Mouse (Mus musculus): ENCODE data around the gene Sdcbp2. TPM values are rescaled to one million over a fixed set of nuclear protein-coding genes. Genes with fewer than 3 reads are reported as not detected.

The Sdcbp2 gene
- polyA plus RNA-seq, 1 experiment = not detected

DNA sequence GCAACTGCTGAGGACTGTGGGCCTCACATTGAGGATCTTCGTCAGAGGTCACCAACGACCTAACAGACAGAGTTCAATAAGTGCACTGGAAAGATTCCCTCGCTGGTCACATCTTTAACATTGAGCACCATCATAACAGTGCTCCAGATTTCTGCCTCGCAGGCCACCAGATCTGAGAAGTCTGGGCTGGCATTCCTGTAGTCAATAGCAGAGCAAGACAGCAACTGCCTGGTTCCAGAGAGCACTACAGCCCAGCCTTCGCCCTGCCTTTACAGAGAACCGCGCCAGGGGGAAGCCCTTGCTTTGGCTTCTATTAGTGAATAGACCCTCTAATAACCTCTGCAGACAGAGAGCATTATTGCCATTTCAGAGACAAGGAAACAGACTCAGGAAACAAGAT, 53.9 kb downstream of the Sdcbp2 start:
- no peak overlapping the region for H3K4me3 ChIP-seq (ENCODE audit: insufficient read depth, low read length)
- TF ChIP-seq POLR2A (IDR thresholded peaks at IDR 0.05; ENCODE audit: borderline replicate concordance, low read depth, low read length) (no peak), CTCF (IDR thresholded peaks at IDR 0.05; ENCODE audit: low read depth, low read length) (no peak)
- H3K4me1 ChIP-seq (ENCODE audit: control insufficient read depth, insufficient read depth, low read length) = no peaks in the 10 kb centered on the region
- no peak overlapping the region for H3K27ac ChIP-seq (ENCODE audit: insufficient read depth, low read depth, low read length)

DNA sequence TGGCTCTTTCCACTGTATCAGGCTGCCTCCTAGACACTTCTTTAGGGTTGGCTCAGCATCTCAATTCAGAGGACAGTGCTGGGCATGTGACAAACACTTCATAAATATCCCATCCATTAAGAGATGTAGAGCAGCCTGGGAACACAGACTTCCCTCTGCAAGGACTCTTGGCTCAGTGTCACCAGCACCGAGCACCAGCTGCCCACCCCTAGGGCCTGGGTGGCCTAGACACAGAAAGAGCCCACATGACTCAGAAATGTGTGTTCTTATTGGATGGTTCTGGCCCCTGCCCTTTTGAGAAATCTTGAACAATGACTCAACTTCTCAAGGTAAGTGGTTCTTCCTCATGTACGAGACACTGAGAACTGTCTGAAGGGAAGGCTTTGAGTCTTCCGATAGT, 55.6 kb downstream of the Sdcbp2 start:
- H3K27ac ChIP-seq (ENCODE audit: insufficient read depth, low read depth, low read length) = no peak overlapping the region
- no peaks in the 10 kb centered on the region for H3K4me1 ChIP-seq (ENCODE audit: control insufficient read depth, insufficient read depth, low read length)
- H3K4me3 ChIP-seq (ENCODE audit: insufficient read depth, low read length) = no peak overlapping the region
- TF ChIP-seq POLR2A (IDR thresholded peaks at IDR 0.05; ENCODE audit: borderline replicate concordance, low read depth, low read length) (no peak), CTCF (IDR thresholded peaks at IDR 0.05; ENCODE audit: low read depth, low read length) (no peak)

- H3K4me1 ChIP-seq (ENCODE audit: control insufficient read depth, insufficient read depth, low read length) = no peaks in the 10 kb centered on the region
- no peak overlapping the region for H3K27ac ChIP-seq (ENCODE audit: insufficient read depth, low read depth, low read length)
- TF ChIP-seq POLR2A (IDR thresholded peaks at IDR 0.05; ENCODE audit: borderline replicate concordance, low read depth, low read length) (no peak), CTCF (IDR thresholded peaks at IDR 0.05; ENCODE audit: low read depth, low read length) (no peak)
- H3K4me3 ChIP-seq (ENCODE audit: insufficient read depth, low read length) = no peak overlapping the region
These were observed 56.9 kb downstream of the Sdcbp2 start for GRCm38 (mm10) chr2:151629310-151629709.

- Histone ChIP-seq H3K4me1 (ENCODE audit: control insufficient read depth, insufficient read depth, low read length) (no peaks in the 10 kb centered on the region), H3K27ac (ENCODE audit: insufficient read depth, low read depth, low read length) (no peak overlapping the region), H3K4me3 (ENCODE audit: insufficient read depth, low read length) (peak overlapping the region; percentile 46)
- TF ChIP-seq CTCF (IDR thresholded peaks at IDR 0.05; ENCODE audit: low read depth, low read length) (no peak), POLR2A (IDR thresholded peaks at IDR 0.05; ENCODE audit: borderline replicate concordance, low read depth, low read length) (no peak)
These were observed 59.2 kb downstream of the Sdcbp2 start for GRCm38 (mm10) chr2:151631406-151632158.

DNA sequence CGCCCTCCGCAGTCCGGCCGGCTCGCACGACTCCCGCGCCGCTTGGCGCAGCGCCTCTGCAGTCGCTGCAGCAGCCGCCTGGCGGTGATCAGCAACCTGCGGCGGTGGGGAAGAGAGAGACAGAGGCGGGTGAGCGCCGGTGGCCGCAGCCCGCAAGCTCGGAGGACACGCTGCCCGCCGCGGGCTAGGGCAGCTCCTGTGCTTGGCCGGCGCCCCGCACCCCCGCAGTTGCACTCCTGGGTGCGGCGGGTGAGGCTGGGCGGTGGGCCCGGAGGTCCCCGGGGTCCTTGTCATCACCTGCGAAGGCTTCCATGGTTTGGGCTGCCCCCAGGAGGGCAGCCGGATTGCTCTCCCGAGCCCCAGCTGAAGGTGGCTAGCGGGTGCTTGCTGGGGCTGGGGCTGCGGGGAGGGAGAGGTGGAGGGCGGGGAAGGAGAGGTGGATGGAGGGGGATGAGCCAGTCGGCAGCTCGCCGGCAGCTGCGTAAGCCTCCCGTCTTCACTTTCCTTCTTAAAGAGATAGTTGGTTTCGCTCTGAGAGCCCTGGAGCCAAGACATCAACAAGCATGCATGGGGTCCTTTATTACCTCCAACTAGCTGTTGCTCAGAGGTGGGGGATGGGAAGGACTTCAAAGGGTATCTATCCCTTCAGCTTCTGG, 59.9 kb downstream of the Sdcbp2 start, which contains the start of gene Snph:
TSS of gene Snph (minus strand) at position 435 of the 656 bp plus-strand sequence.
- Histone ChIP-seq H3K27ac (ENCODE audit: insufficient read depth, low read depth, low read length) (no peak within 1 kb of the TSS), H3K4me3 (ENCODE audit: insufficient read depth, low read length) (peak within 1 kb of the TSS; percentile 46), H3K4me1 (ENCODE audit: control insufficient read depth, insufficient read depth, low read length) (no peaks in the 10 kb centered on the region)
- TF ChIP-seq POLR2A (IDR thresholded peaks at IDR 0.05; ENCODE audit: borderline replicate concordance, low read depth, low read length) = no peak
- no peak for TF ChIP-seq CTCF (IDR thresholded peaks at IDR 0.05; ENCODE audit: low read depth, low read length)

GRCm38 (mm10) chr2:151632982-151633381, 60.6 kb downstream of the Sdcbp2 start:
- Histone ChIP-seq H3K4me1 (ENCODE audit: control insufficient read depth, insufficient read depth, low read length) (no peaks in the 10 kb centered on the region), H3K4me3 (ENCODE audit: insufficient read depth, low read length) (no peak overlapping the region), H3K27ac (ENCODE audit: insufficient read depth, low read depth, low read length) (no peak overlapping the region)
- TF ChIP-seq POLR2A (IDR thresholded peaks at IDR 0.05; ENCODE audit: borderline replicate concordance, low read depth, low read length) = no peak
- TF ChIP-seq CTCF (IDR thresholded peaks at IDR 0.05; ENCODE audit: low read depth, low read length) = no peak

- Histone ChIP-seq H3K27ac (ENCODE audit: insufficient read depth, low read depth, low read length) (no peak overlapping the region), H3K4me3 (ENCODE audit: insufficient read depth, low read length) (no peak overlapping the region), H3K4me1 (ENCODE audit: control insufficient read depth, insufficient read depth, low read length) (no peaks in the 10 kb centered on the region)
- no peak for TF ChIP-seq CTCF (IDR thresholded peaks at IDR 0.05; ENCODE audit: low read depth, low read length)
- no peak for TF ChIP-seq POLR2A (IDR thresholded peaks at IDR 0.05; ENCODE audit: borderline replicate concordance, low read depth, low read length)
These were observed 62.5 kb downstream of the Sdcbp2 start for GRCm38 (mm10) chr2:151634903-151635302.

GRCm38 (mm10) chr2:151635362-151636014, 63.1 kb downstream of the Sdcbp2 start:
- no peak for TF ChIP-seq POLR2A (IDR thresholded peaks at IDR 0.05; ENCODE audit: borderline replicate concordance, low read depth, low read length)
- TF ChIP-seq CTCF (IDR thresholded peaks at IDR 0.05; ENCODE audit: low read depth, low read length) = no peak
- no peaks in the 10 kb centered on the region for H3K4me1 ChIP-seq (ENCODE audit: control insufficient read depth, insufficient read depth, low read length)
- no peak overlapping the region for H3K4me3 ChIP-seq (ENCODE audit: insufficient read depth, low read length)
- H3K27ac ChIP-seq (ENCODE audit: insufficient read depth, low read depth, low read length) = no peak overlapping the region

- Histone ChIP-seq H3K4me3 (ENCODE audit: insufficient read depth, low read length) (no peak overlapping the region), H3K4me1 (ENCODE audit: control insufficient read depth, insufficient read depth, low read length) (no peaks in the 10 kb centered on the region), H3K27ac (ENCODE audit: insufficient read depth, low read depth, low read length) (no peak overlapping the region)
- TF ChIP-seq POLR2A (IDR thresholded peaks at IDR 0.05; ENCODE audit: borderline replicate concordance, low read depth, low read length) = no peak
- no peak for TF ChIP-seq CTCF (IDR thresholded peaks at IDR 0.05; ENCODE audit: low read depth, low read length)
These were observed 63.6 kb downstream of the Sdcbp2 start for GRCm38 (mm10) chr2:151636015-151636402.

Other genes with a start within 250 kb of the Sdcbp2 start
- gene 4921509C19Rik, start 96.5 kb upstream of the Sdcbp2 start, polyA plus RNA-seq (2012; ENCODE audit: insufficient read depth, insufficient read length, missing spikeins) = not detected in 2 replicates
- gene Nsfl1c, start 78.4 kb upstream of the Sdcbp2 start, polyA plus RNA-seq (2012; ENCODE audit: insufficient read depth, insufficient read length, missing spikeins) = 67.5 and 69.3 TPM in 2 replicates
- gene Fkbp1a, start 30.1 kb upstream of the Sdcbp2 start, polyA plus RNA-seq (2012; ENCODE audit: insufficient read depth, insufficient read length, missing spikeins) = 184 and 197 TPM in 2 replicates
- gene Snph, start 60.0 kb downstream of the Sdcbp2 start, polyA plus RNA-seq (2012; ENCODE audit: insufficient read depth, insufficient read length, missing spikeins) = not detected in 2 replicates
- gene Rad21l, start 95.9 kb downstream of the Sdcbp2 start, polyA plus RNA-seq (2012; ENCODE audit: insufficient read depth, insufficient read length, missing spikeins) = not detected in 2 replicates
- not detected in 2 replicates for gene Tmem74b, start 129.4 kb downstream of the Sdcbp2 start, polyA plus RNA-seq (2012; ENCODE audit: insufficient read depth, insufficient read length, missing spikeins)
- 28.5 and 28.9 TPM in 2 replicates for gene Psmf1, start 171.6 kb downstream of the Sdcbp2 start, polyA plus RNA-seq (2012; ENCODE audit: insufficient read depth, insufficient read length, missing spikeins)

Data from bone marrow macrophage, adult 2 months (primary cell).